Mouse (Mus musculus) embryonic facial prominence, embryonic 14.5 days (tissue): ENCODE results near the gene Iqck. TPM values are rescaled to one million over a fixed set of nuclear protein-coding genes. Genes with fewer than 3 reads are reported as not detected.
A peak's percentile ranks its signal among the peaks of the same experiment; 100 is the strongest.

ENCODE experiments used
- ATAC-seq: fragments of 200-750 bp; cut with Nextera tagmentation; 2 replicates; pipeline ENCODE4 v1.8.0; 2017; ENCODE audit warnings: low read depth, moderate number of reproducible peaks, moderate TSS enrichment
- DNase-seq: peaks from one replicate; pipeline ENCODE4 v3.0.0-alpha.2; 2015; ENCODE audit warnings: low spot score
- H3K27ac ChIP-seq: fragments of 300-500 bp; sonication (generic); replicated peaks from 2 replicates; pipeline ENCODE4 v1.5.1; 2014; ENCODE audit warnings: low read depth, mild to moderate bottlenecking, low read length, moderate library complexity
- H3K27me3 ChIP-seq: fragments of 300-500 bp; sonication (generic); replicated peaks from 2 replicates; pipeline ENCODE4 v1.6.1; 2014; ENCODE audit warnings: low read length; ENCODE audit not compliant: control insufficient read depth, insufficient read depth
- H3K36me3 ChIP-seq: fragments of 300-500 bp; sonication (generic); 2 replicates; pipeline ENCODE4 v1.6.1; 2014; ENCODE audit warnings: low read length, mixed read lengths; ENCODE audit not compliant: control insufficient read depth, insufficient read depth
- H3K4me1 ChIP-seq: fragments of 300-500 bp; sonication (generic); 2 replicates; pipeline ENCODE4 v1.6.1; 2014; ENCODE audit warnings: antibody characterized with exemption, low read length; ENCODE audit not compliant: control insufficient read depth, insufficient read depth
- H3K4me2 ChIP-seq: fragments of 300-500 bp; sonication (generic); 2 replicates; pipeline ENCODE4 v1.6.1; 2014; ENCODE audit warnings: low read depth, mild to moderate bottlenecking, low read length, moderate library complexity, mixed read lengths
- H3K4me3 ChIP-seq: fragments of 300-500 bp; sonication (generic); 2 replicates; pipeline ENCODE4 v1.5.1; 2014; ENCODE audit warnings: low read depth, mild to moderate bottlenecking, low read length
- H3K9ac ChIP-seq: fragments of 300-500 bp; sonication (generic); 2 replicates; pipeline ENCODE4 v1.6.1; 2014; ENCODE audit warnings: low read depth, mild to moderate bottlenecking, low read length, moderate library complexity, mixed read lengths
- H3K9me3 ChIP-seq: fragments of 300-500 bp; sonication (generic); 2 replicates; pipeline ENCODE4 v1.6.1; 2016; ENCODE audit warnings: low read length; ENCODE audit not compliant: control insufficient read depth
- WGBS: fragments of 180-500 bp; shearing (Covaris S2); extraction: QIAGEN DNeasy Blood & Tissue Kit; methylation state at CpG from one replicate; pipeline ENCODE4 v1.1.7; 2014; 5-methylcytosine and 5-hydroxymethylcytosine counted together
- polyA plus RNA-seq: library from polyadenylated mRNA; unstranded; fragments of >200 nt; fragmentation: Nextera tagmentation; extraction: Ambion mirVana; gene quantifications from 2 replicates; pipeline ENCODE4 v1.2.1, GENCODE M21; 2014

Iqck gene
- polyA plus RNA-seq, 1 experiment from 2014 or later: 4.5 TPM

DNA sequence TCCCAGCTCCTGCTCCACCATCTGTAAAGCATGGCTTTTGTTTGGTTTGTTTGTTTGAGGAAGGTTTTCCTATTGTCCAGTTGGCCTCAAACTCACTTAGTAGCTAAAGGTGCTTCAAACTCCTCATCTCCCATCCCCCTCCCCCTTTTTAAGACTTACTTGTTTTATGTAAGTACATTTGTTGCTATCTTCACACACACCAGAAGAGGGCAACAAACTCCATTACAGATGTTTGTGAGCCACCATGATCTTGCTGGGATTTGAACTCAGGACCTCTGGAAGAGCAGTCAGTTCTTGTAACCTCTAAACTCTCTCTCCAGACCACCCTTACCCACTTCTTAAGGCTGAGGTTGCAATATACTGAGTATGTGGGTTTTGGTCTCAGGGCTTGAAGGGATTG is 42.5 kb downstream of the Iqck start:
- DNase-seq (no peak), ATAC-seq (no peak)
- Histone ChIP-seq H3K36me3 (no peaks in the 10 kb centered on the region), H3K4me2 (no peak overlapping the region), H3K27me3 (no peaks in the 10 kb centered on the region), H3K9ac (no peak overlapping the region), H3K9me3 (no peaks in the 10 kb centered on the region), H3K4me3 (no peak overlapping the region), H3K4me1 (peaks cover 9% of the 10 kb centered on the region), H3K27ac (no peak overlapping the region)

DNA sequence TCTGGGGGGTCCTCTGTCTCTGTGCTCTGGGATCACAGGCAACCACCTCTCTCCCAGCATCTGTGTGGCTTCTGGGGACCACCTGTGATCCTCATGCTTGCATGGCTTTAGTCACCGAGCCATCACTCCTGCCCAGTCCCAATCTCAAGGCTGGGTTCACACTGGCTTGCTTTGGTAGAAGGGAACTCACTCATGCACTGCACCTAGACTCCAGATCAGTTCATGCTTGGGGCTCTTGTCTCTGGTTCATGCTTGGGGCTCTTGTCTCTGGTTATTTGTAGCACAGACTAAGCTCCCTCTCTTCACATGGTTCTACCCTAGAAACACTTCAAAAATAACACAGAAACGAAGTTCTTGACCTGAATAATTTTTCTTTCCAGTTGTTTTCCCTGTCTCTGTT is 44.5 kb downstream of the Iqck start:
- Histone ChIP-seq H3K36me3 (no peaks in the 10 kb centered on the region), H3K27ac (no peak overlapping the region), H3K27me3 (no peaks in the 10 kb centered on the region), H3K9ac (no peak overlapping the region), H3K9me3 (no peaks in the 10 kb centered on the region), H3K4me2 (no peak overlapping the region), H3K4me3 (no peak overlapping the region), H3K4me1 (peaks cover 21% of the 10 kb centered on the region)
- 59% methylated on average over 2 of the region's 2 CpGs for WGBS
- no peak for DNase-seq
- no peak for ATAC-seq

DNA sequence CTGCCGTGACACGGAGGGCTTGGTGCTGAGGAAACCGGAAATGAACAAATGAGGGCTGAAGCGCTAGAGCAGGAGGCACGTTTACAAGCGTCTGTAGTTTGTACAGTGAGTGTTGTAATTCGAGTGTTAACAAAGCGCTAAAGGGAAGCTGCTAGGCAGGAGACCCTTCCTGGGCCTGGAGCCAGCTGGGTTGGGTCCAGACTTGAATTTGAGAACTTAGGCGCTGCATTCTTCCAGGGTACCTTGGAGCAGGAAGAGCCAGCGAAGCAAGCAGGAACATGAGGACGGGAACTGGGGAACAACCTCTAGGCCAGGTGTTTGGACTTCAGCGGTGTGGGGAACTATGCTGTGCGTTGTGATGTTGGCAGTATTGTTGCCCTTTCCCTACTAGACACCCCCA is 47.4 kb downstream of the Iqck start:
- no peak overlapping the region; the same call in 1 of the 2 replicates for H3K9ac ChIP-seq

DNA sequence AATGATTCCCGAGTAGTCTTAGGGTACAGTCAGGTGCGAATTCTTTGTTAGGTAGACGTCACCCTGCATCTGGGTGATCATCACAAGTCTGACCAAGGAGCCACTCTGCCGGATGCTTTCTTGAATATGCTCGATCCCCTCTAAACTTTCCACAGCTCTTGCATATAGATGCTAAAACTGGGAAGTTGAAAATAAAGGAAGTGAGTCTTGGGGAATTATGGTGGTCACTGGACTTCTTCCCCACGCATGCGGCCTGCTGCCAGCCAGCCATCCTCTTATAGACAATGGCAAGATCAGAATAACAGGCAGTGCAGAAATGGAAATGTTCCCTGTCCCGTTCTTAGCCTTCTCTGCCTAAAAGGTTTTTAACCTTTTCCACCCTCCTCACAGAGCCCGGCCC is 48.3 kb downstream of the Iqck start:
- no peak overlapping the region for H3K9ac ChIP-seq
- DNase-seq (no peak), ATAC-seq (no peak)
- no peaks in the 10 kb centered on the region for H3K36me3 ChIP-seq
- H3K4me1 ChIP-seq: peaks cover 18% of the 10 kb centered on the region
- H3K4me3 ChIP-seq: no peak overlapping the region
- H3K9me3 ChIP-seq: no peaks in the 10 kb centered on the region
- WGBS: 87% methylated on average over 9 of the region's 9 CpGs
- H3K4me2 ChIP-seq: no peak overlapping the region
- peak overlapping the region; percentile 70; the same call in 1 of the 2 replicates for H3K27ac ChIP-seq
- no peaks in the 10 kb centered on the region; the same call in 1 of the 2 replicates for H3K27me3 ChIP-seq

More for the DNA sequence above, 47.4 kb downstream of the Iqck start:
- Histone ChIP-seq H3K4me3 (peak overlapping the region; percentile 16; the same call in 1 of the 2 replicates), H3K27ac (peak overlapping the region; percentile 70), H3K9me3 (no peaks in the 10 kb centered on the region), H3K36me3 (no peaks in the 10 kb centered on the region), H3K4me1 (peaks cover 18% of the 10 kb centered on the region), H3K27me3 (no peaks in the 10 kb centered on the region; the same call in 1 of the 2 replicates), H3K4me2 (peak overlapping the region; percentile 45)
- ATAC-seq (peak; percentile 94), DNase-seq (peak; percentile 96)
- 16% methylated on average over 13 of the region's 13 CpGs for WGBS

DNA sequence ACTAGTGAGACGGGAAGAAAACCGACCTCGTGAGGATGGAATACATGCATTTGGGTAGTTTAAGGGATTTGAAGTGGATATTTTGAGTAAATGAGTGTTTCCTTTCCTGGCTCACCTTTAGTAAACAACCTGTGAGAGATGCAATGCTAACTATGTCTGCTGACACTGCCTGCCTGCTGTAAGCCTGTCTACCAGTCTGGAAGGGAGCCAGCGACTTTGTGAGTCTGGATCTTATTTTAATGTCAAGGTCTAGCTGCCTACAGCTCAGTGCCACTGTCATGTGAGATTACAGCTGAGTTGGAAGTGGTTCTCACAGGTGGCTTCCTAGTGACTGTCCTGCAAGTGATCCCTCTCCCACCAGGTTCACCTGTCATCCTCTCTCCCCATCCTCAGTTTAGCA is 49.0 kb downstream of the Iqck start:
- no peak overlapping the region for H3K27ac ChIP-seq
- H3K9ac ChIP-seq: no peak overlapping the region
- H3K27me3 ChIP-seq: no peaks in the 10 kb centered on the region; the same call in 1 of the 2 replicates
- H3K9me3 ChIP-seq: no peaks in the 10 kb centered on the region
- no peak overlapping the region for H3K4me3 ChIP-seq
- H3K4me1 ChIP-seq: peaks cover 18% of the 10 kb centered on the region
- H3K4me2 ChIP-seq: no peak overlapping the region
- H3K36me3 ChIP-seq: no peaks in the 10 kb centered on the region
- DNase-seq (peak; percentile 61), ATAC-seq (no peak)
- WGBS: 83% methylated on average over 4 of the region's 4 CpGs

DNA sequence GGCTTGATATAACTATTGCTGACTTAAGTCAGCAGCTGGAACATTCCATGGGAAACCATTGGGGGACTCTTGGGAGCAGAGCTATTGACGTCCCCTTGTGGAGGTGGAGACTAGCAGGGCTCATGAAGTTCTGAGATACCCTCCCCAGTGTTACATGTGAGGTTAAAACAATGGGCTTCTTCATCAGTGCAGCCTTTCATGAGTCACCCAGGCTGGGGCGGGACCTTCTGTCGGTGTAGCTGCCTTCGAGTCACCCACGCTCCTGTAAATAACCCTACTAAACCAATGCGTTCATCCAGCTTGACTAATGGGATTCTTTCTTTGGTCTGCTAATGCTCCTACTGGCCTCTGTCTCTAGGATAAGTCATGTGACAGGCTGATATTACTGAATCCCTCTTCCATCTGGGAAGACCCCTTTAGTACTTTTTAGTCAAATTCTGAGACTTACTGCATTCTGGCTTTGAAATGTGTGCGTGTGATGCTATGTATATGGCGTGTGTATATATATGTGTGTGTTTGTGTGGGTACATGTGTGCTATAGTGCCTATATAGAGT is 53.5 kb downstream of the Iqck start:
- H3K27me3 ChIP-seq: no peaks in the 10 kb centered on the region; the same call in 1 of the 2 replicates
- H3K9ac ChIP-seq: no peak overlapping the region
- no peaks in the 10 kb centered on the region for H3K36me3 ChIP-seq
- H3K4me1 ChIP-seq: peaks cover 6% of the 10 kb centered on the region; the same call in 1 of the 2 replicates
- no peaks in the 10 kb centered on the region for H3K9me3 ChIP-seq
- ATAC-seq (no peak), DNase-seq (no peak)
- no peak overlapping the region for H3K4me2 ChIP-seq
- WGBS: 55% methylated on average over 8 of the region's 8 CpGs
- H3K27ac ChIP-seq: no peak overlapping the region
- H3K4me3 ChIP-seq: no peak overlapping the region

DNA sequence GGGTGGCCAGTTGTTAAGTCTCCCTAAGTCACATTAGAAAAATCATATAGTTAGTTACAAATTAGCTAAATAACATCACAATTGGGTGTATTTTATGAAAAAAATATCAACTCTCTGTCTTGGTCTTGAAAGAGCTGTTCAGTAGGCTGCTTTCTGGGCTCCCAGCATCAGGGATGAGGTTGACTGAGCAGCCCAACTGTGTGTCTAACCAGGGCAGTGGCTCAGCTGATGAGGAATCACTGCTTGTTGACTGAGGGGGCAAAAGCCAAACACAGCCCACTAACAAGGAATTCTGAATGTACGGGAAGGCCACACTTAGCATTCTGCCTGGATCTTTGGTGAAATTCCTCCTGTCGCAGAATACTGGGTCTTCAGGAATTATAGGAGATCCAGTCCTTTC is 54.9 kb downstream of the Iqck start:
- WGBS: 95% methylated on average over 2 of the region's 2 CpGs
- no peak for ATAC-seq
- H3K9me3 ChIP-seq: no peaks in the 10 kb centered on the region

DNA sequence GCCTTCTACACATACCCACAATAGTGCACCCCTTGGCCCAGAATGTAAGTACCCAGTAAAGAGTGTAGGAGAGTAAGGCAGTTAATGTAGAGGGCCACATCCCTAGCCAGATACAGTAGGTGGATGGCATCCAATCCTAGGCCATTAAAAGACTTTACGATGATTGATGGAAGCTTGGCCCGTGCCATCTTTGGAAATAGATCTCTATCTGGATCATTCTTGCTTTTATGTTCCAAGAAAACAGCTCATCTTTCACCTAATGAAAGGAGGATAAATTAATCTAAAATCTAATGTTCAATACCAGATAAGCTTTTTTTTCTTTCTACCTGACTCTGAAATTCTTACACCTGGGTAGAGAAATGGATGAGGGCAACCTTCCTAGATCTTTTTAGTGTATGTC is 55.6 kb downstream of the Iqck start:
- ATAC-seq: no peak
- Histone ChIP-seq H3K4me1 (peaks cover 3% of the 10 kb centered on the region; the same call in 1 of the 2 replicates), H3K9me3 (no peaks in the 10 kb centered on the region), H3K27me3 (no peaks in the 10 kb centered on the region; the same call in 1 of the 2 replicates), H3K4me2 (no peak overlapping the region), H3K27ac (no peak overlapping the region), H3K36me3 (no peaks in the 10 kb centered on the region), H3K9ac (no peak overlapping the region), H3K4me3 (no peak overlapping the region)
- 87% methylated on average over 2 of the region's 2 CpGs for WGBS
- DNase-seq: no peak

More for the DNA sequence above, 54.9 kb downstream of the Iqck start:
- peaks cover 3% of the 10 kb centered on the region; the same call in 1 of the 2 replicates for H3K4me1 ChIP-seq
- no peaks in the 10 kb centered on the region for H3K36me3 ChIP-seq
- no peak overlapping the region for H3K4me3 ChIP-seq
- H3K4me2 ChIP-seq: no peak overlapping the region
- H3K9ac ChIP-seq: no peak overlapping the region
- no peaks in the 10 kb centered on the region; the same call in 1 of the 2 replicates for H3K27me3 ChIP-seq
- no peak for DNase-seq
- no peak overlapping the region for H3K27ac ChIP-seq

DNA sequence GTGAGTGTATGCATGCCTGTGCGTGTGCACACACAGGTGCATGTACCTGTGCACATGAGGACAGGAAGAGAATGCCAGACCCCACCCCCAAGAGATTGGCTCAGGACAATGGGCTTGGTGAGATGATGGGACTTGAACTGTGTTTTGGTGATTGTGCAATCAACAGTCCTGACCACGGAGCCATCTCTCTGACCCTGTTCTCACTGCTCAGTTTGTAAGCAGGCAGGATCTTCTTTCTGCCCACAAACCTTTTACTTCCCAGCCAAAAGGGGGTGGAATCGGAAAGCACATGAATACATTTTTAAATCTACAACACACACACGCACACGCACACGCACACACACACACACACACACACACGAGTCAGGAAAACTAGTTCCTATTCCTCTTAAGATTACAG is 56.0 kb downstream of the Iqck start:
- Histone ChIP-seq H3K27me3 (no peaks in the 10 kb centered on the region; the same call in 1 of the 2 replicates), H3K36me3 (no peaks in the 10 kb centered on the region), H3K4me1 (peaks cover 3% of the 10 kb centered on the region; the same call in 1 of the 2 replicates), H3K4me2 (no peak overlapping the region), H3K9ac (no peak overlapping the region), H3K9me3 (no peaks in the 10 kb centered on the region), H3K4me3 (no peak overlapping the region), H3K27ac (no peak overlapping the region)
- no peak for ATAC-seq
- DNase-seq: no peak
- 65% methylated on average over 7 of the region's 7 CpGs for WGBS
